Mouse (Mus musculus): Measurements from ENCODE around the gene Col12a1. TPM values are rescaled to one million over a fixed set of nuclear protein-coding genes. Genes with fewer than 3 reads are reported as not detected.

Gene Col12a1
- polyA plus RNA-seq, 1 experiment: 6.4 TPM

DNA sequence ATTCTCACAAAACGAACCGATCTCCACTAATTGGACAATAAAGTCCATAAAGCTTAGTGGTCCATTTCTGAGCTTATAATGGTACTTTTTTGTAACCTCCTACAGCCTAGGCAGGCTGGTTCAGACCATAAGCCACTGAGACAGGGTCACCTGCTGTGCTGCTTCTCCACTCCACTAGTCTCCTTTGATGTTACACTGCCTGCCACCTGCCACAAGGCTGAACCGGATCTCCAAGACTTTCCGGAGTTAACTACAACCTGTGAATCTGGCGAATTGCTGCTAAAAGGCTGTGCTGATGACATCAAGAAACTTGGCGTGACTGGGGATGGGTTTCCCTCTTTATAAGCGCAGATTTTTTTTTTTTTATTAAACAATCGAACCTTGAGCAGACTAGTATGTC lies 33.2 kb upstream of the Col12a1 start:
- WGBS: 74% methylated on average over 8 of the region's 8 CpGs
- Histone ChIP-seq H3K4me1 (ENCODE audit: control insufficient read depth, insufficient read depth, low read length) (no peaks in the 10 kb centered on the region), H3K27ac (ENCODE audit: insufficient read depth, low read length) (no peak overlapping the region)

DNA sequence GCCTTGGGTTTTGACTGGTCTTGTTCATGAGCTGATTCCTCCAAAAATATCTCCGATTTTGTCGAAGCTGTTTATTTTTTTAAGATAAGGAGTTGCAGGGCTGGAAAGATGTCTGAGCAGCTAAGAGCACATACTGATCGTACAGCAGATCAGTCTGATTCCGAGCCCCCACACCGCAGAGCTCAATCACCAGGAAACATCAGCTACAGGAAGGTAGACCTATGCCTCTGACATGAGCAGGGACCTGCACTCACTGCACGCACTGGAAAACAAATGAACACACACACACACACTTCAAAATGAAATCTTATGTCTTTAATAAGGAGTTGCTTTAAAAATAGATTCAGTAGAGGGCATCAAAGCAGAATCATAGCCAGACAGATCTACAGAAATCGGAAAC lies 32.1 kb upstream of the Col12a1 start:
- 90% methylated on average over 7 of the region's 7 CpGs for WGBS
- no peak overlapping the region for H3K27ac ChIP-seq (ENCODE audit: insufficient read depth, low read length)

More for the DNA sequence above, 33.2 kb upstream of the Col12a1 start:
- no peak for TF ChIP-seq POLR2A (IDR thresholded peaks at IDR 0.05; ENCODE audit: borderline replicate concordance, insufficient read depth, low read length)
- no peak for TF ChIP-seq CTCF (IDR thresholded peaks at IDR 0.05; ENCODE audit: borderline replicate concordance, insufficient read depth, low read depth, low read length)
- H3K4me3 ChIP-seq (replicated peaks; ENCODE audit: insufficient read depth, low read depth, low read length): no peak overlapping the region
- no peak for DNase-seq
- no peaks in the 10 kb centered on the region for H3K27me3 ChIP-seq (ENCODE audit: control insufficient read depth, insufficient read depth, low read length)

DNA sequence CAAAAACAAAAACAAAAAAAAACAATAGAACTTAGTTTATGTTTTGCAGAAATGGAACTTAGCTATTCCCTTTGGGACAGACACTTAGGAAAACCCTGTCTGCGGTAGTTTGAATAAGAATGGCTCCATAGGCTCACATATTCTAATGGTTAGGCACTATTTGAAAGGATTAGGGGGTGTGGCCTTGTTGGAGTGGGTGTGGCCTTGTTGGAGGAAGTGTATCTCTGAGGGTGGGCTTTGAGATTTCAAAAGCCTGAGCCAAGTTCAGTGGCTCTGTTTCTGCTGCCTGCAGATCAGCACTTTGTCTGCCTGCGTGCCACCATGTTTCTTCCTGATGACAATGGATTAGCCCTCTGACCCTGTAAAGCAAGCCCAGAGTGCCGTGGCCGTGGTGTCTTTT lies 26.4 kb upstream of the Col12a1 start:
- Histone ChIP-seq H3K27ac (ENCODE audit: insufficient read depth, low read length) (no peak overlapping the region), H3K27me3 (ENCODE audit: control insufficient read depth, insufficient read depth, low read length) (no peaks in the 10 kb centered on the region), H3K4me1 (ENCODE audit: control insufficient read depth, insufficient read depth, low read length) (no peaks in the 10 kb centered on the region), H3K4me3 (replicated peaks; ENCODE audit: insufficient read depth, low read depth, low read length) (no peak overlapping the region)
- TF ChIP-seq POLR2A (IDR thresholded peaks at IDR 0.05; ENCODE audit: borderline replicate concordance, insufficient read depth, low read length) (no peak), CTCF (IDR thresholded peaks at IDR 0.05; ENCODE audit: borderline replicate concordance, insufficient read depth, low read depth, low read length) (no peak)
- no peak for DNase-seq
- WGBS: 40% methylated on average over 4 of the region's 4 CpGs

More for the DNA sequence above, 32.1 kb upstream of the Col12a1 start:
- no peak overlapping the region for H3K4me3 ChIP-seq (replicated peaks; ENCODE audit: insufficient read depth, low read depth, low read length)
- no peaks in the 10 kb centered on the region for H3K27me3 ChIP-seq (ENCODE audit: control insufficient read depth, insufficient read depth, low read length)
- DNase-seq: no peak
- H3K4me1 ChIP-seq (ENCODE audit: control insufficient read depth, insufficient read depth, low read length): no peaks in the 10 kb centered on the region
- TF ChIP-seq CTCF (IDR thresholded peaks at IDR 0.05; ENCODE audit: borderline replicate concordance, insufficient read depth, low read depth, low read length) (no peak), POLR2A (IDR thresholded peaks at IDR 0.05; ENCODE audit: borderline replicate concordance, insufficient read depth, low read length) (no peak)

DNA sequence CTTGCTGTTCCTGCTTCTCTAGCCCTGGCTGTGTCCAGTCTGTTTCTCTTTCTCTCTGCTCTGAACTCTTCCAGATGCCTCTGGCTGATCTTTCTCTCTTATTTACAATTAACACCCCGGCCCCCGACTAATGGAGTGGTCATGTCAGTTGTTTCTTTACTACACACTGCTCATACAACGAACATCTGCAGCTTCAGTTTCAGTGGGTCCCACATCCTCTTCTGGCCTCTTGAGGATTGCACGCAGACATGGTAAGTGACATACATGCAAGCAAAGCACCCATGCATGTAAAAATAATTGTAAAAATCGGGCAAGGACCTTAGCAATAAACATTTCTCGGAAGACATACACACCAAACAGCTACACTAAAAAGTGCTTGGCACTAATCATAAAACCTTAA lies 17.0 kb upstream of the Col12a1 start:
- no peaks in the 10 kb centered on the region for H3K27me3 ChIP-seq (ENCODE audit: control insufficient read depth, insufficient read depth, low read length)
- H3K4me3 ChIP-seq (replicated peaks; ENCODE audit: insufficient read depth, low read depth, low read length): no peak overlapping the region
- H3K27ac ChIP-seq (ENCODE audit: insufficient read depth, low read length): no peak overlapping the region
- no peaks in the 10 kb centered on the region for H3K4me1 ChIP-seq (ENCODE audit: control insufficient read depth, insufficient read depth, low read length)
- TF ChIP-seq CTCF (IDR thresholded peaks at IDR 0.05; ENCODE audit: borderline replicate concordance, insufficient read depth, low read depth, low read length) (no peak), POLR2A (IDR thresholded peaks at IDR 0.05; ENCODE audit: borderline replicate concordance, insufficient read depth, low read length) (no peak)
- DNase-seq: no peak
- 83% methylated on average over 6 of the region's 6 CpGs for WGBS

DNA sequence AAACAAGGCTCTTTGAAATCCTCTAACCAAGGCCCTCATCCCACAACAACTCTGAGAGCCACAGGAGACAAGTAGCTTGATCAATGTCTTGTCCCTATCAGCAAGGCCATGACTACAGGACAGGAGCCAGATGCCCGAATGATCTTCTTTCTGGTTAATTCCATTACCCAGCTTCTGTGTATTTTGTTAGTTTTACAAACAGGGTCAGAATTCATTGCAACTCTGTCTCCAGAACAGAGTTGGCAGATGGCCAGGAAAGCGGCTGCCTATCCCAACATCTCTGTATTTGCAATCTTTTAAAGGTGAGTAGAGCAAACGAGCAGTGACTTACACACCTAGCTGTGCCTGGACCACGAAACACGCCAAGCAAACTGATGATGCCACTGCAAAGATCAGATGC lies 11.7 kb upstream of the Col12a1 start:
- no peak overlapping the region for H3K27ac ChIP-seq (ENCODE audit: insufficient read depth, low read length)
- no peak for DNase-seq
- 69% methylated on average over 5 of the region's 5 CpGs for WGBS
- no peak for TF ChIP-seq CTCF (IDR thresholded peaks at IDR 0.05; ENCODE audit: borderline replicate concordance, insufficient read depth, low read depth, low read length)
- TF ChIP-seq POLR2A (IDR thresholded peaks at IDR 0.05; ENCODE audit: borderline replicate concordance, insufficient read depth, low read length): no peak
- H3K4me1 ChIP-seq (ENCODE audit: control insufficient read depth, insufficient read depth, low read length): no peaks in the 10 kb centered on the region
- H3K4me3 ChIP-seq (replicated peaks; ENCODE audit: insufficient read depth, low read depth, low read length): no peak overlapping the region
- no peaks in the 10 kb centered on the region for H3K27me3 ChIP-seq (ENCODE audit: control insufficient read depth, insufficient read depth, low read length)

DNA sequence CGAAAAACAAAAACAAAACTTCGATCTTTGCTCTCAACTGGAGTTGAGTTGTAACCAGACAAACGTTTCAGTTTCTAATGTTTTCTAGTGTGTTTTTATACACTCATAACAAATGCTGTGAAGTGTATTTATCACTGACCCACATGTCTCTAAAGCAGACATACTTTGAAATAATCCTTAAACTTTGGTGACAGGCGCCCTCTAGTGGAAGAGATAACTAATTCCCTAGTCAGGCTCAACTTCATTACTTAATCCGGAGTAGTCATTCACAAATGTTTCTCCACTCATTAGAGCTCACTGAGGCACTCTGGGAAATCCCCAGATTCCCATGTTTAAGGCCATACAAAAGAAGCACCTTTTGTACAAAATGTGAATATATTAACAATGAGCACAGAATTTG lies 4.5 kb upstream of the Col12a1 start:
- peak in 1 of 2 experiments; percentile 29 for DNase-seq
- TF ChIP-seq CTCF (IDR thresholded peaks at IDR 0.05; ENCODE audit: borderline replicate concordance, insufficient read depth, low read depth, low read length) (no peak), POLR2A (IDR thresholded peaks at IDR 0.05; ENCODE audit: borderline replicate concordance, insufficient read depth, low read length) (no peak)

DNA sequence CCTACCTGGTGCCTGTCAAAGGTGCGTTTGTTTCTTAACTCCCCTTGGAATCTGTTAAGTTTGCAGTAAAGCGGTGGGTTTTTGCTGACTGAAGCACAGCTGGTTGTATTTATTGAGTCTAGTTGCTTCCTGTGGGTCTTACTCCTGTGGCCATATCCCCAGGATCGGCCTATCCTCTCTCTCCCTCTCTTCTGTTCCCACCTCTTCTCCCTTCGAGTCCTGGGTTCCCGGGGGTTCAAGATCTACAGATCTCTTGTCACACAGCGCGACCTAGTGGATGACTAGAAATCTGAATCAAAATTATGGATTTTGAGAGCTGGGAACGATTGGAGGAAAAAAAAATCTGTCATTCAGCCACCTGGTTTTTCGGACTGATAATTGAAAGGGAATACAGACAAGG lies 2.4 kb upstream of the Col12a1 start:
- Histone ChIP-seq H3K4me3 (replicated peaks; ENCODE audit: insufficient read depth, low read depth, low read length) (no peak overlapping the region), H3K4me1 (ENCODE audit: control insufficient read depth, insufficient read depth, low read length) (no peaks in the 10 kb centered on the region), H3K27me3 (ENCODE audit: control insufficient read depth, insufficient read depth, low read length) (peaks cover 3% of the 10 kb centered on the region; the same call in 1 of the 2 replicates), H3K27ac (ENCODE audit: insufficient read depth, low read length) (no peak overlapping the region)
- WGBS: 6% methylated on average over 9 of the region's 9 CpGs
- DNase-seq: peak; percentile 45 to 47
- TF ChIP-seq POLR2A (IDR thresholded peaks at IDR 0.05; ENCODE audit: borderline replicate concordance, insufficient read depth, low read length) (no peak), CTCF (IDR thresholded peaks at IDR 0.05; ENCODE audit: borderline replicate concordance, insufficient read depth, low read depth, low read length) (peak; percentile 81)

More for the DNA sequence above, 4.5 kb upstream of the Col12a1 start:
- 34% methylated on average over 5 of the region's 5 CpGs for WGBS
- H3K27me3 ChIP-seq (ENCODE audit: control insufficient read depth, insufficient read depth, low read length): peaks cover 3% of the 10 kb centered on the region; the same call in 1 of the 2 replicates
- no peaks in the 10 kb centered on the region for H3K4me1 ChIP-seq (ENCODE audit: control insufficient read depth, insufficient read depth, low read length)
- H3K4me3 ChIP-seq (replicated peaks; ENCODE audit: insufficient read depth, low read depth, low read length): no peak overlapping the region
- H3K27ac ChIP-seq (ENCODE audit: insufficient read depth, low read length): no peak overlapping the region

DNA sequence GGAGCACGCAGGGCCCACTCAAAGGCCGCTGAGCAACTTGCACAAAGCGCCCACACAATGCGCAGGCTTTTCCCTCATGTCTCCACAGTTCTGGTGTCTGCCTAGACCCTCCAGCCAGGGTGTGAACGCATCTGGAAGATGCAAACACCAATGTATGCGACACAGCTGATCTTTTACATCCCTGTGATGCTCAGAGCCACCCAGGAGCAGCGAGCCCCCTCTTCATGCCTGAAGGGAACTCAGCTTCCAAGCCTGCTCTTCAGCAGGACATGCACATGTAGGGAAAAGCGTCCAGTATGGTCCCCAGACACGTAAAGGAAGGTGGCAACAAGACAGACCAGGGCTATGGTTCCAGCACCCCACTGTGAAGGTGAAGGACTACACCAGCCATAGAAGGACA lies 1.5 kb upstream of the Col12a1 start:
- WGBS: 82% methylated on average over 9 of the region's 9 CpGs
- H3K27ac ChIP-seq (ENCODE audit: insufficient read depth, low read length): no peak overlapping the region
- no peak overlapping the region for H3K4me3 ChIP-seq (replicated peaks; ENCODE audit: insufficient read depth, low read depth, low read length)
- no peak for DNase-seq
- TF ChIP-seq CTCF (IDR thresholded peaks at IDR 0.05; ENCODE audit: borderline replicate concordance, insufficient read depth, low read depth, low read length) (no peak), POLR2A (IDR thresholded peaks at IDR 0.05; ENCODE audit: borderline replicate concordance, insufficient read depth, low read length) (no peak)
- peaks cover 3% of the 10 kb centered on the region; the same call in 1 of the 2 replicates for H3K27me3 ChIP-seq (ENCODE audit: control insufficient read depth, insufficient read depth, low read length)
- H3K4me1 ChIP-seq (ENCODE audit: control insufficient read depth, insufficient read depth, low read length): 0 out of 2 replicates have a peak, but pooled peaks cover 3% of the 10 kb centered on the region
